Comparison of ENCODE assay signal across 31 mouse cellular contexts in genomic region chr3:135987171-135987570, GRCm38 (mm10).
"Had no signal": no experiment of that assay in that cellular context is flagged by ENCODE, and none has a peak within 500 bp of the region (broad histone marks: within the 10 kb centered on the region; RNA-seq: fewer than 3 reads in every experiment).

No protein-coding gene starts in this region.

- H3K27me3 ChIP-seq: limb, embryonic 12.5 days; limb, embryonic 15.5 days; liver, embryonic 12.5 days; liver, embryonic 13.5 days; liver, embryonic 15.5 days; lung, embryonic 15.5 days; megakaryocyte, embryonic 14.5 days; midbrain, embryonic 12.5 days; midbrain, embryonic 13.5 days; midbrain, embryonic 15.5 days; neural tube, embryonic 12.5 days had no signal

- H3K36me3 ChIP-seq: limb, embryonic 12.5 days; limb, embryonic 15.5 days; liver, embryonic 12.5 days; liver, embryonic 13.5 days; liver, embryonic 15.5 days; lung, embryonic 15.5 days; midbrain, embryonic 10.5 days; midbrain, embryonic 12.5 days; midbrain, embryonic 13.5 days; midbrain, embryonic 15.5 days; neural tube, embryonic 12.5 days had no signal

- H3K9ac ChIP-seq: limb, embryonic 12.5 days; limb, embryonic 15.5 days; liver, embryonic 12.5 days; liver, embryonic 13.5 days; liver, embryonic 14.5 days; liver, embryonic 15.5 days; liver, postnatal 0 days; lung, embryonic 14.5 days; lung, embryonic 15.5 days; midbrain, embryonic 12.5 days; midbrain, embryonic 13.5 days; midbrain, embryonic 15.5 days; neural tube, embryonic 12.5 days had no signal

- DNase-seq: left cerebral cortex, postnatal 4 days; liver; liver, embryonic 13.5 days; liver, postnatal 0 days; lung, adult 18-20 months; lung, adult 2 months; lung, embryonic 14.5 days; lung, postnatal 10 days; lung, postnatal 14 days; lung, postnatal 36 days; lung, postnatal 4 days; midbrain, embryonic 14.5 days had no signal

- H3K9me3 ChIP-seq: limb, embryonic 12.5 days; limb, embryonic 15.5 days; liver, embryonic 12.5 days; liver, embryonic 13.5 days; liver, embryonic 15.5 days; lung, embryonic 15.5 days; megakaryocyte, embryonic 14.5 days; midbrain, embryonic 10.5 days; midbrain, embryonic 12.5 days; midbrain, embryonic 13.5 days; midbrain, embryonic 15.5 days; neural tube, embryonic 12.5 days had no signal

- H3K4me3 ChIP-seq: left cerebral cortex, adult 2 months; limb, embryonic 12.5 days; limb, embryonic 15.5 days; liver, embryonic 12.5 days; liver, embryonic 13.5 days; liver, embryonic 15.5 days; lung, embryonic 15.5 days; midbrain, embryonic 10.5 days; midbrain, embryonic 12.5 days; midbrain, embryonic 13.5 days; midbrain, embryonic 15.5 days; myocyte; neural tube, embryonic 12.5 days had no signal

- H3K27ac ChIP-seq: left cerebral cortex, adult 2 months; limb, embryonic 12.5 days; limb, embryonic 15.5 days; liver, embryonic 12.5 days; liver, embryonic 13.5 days; liver, embryonic 14.5 days; liver, embryonic 15.5 days; lung, embryonic 15.5 days; macrophage; midbrain, embryonic 10.5 days; midbrain, embryonic 12.5 days; midbrain, embryonic 13.5 days; midbrain, embryonic 15.5 days; neural tube, embryonic 12.5 days had no signal

- H3K4me2 ChIP-seq: limb, embryonic 12.5 days; limb, embryonic 15.5 days; liver, embryonic 11.5 days; liver, embryonic 12.5 days; liver, embryonic 13.5 days; liver, embryonic 15.5 days; lung, embryonic 14.5 days; lung, embryonic 15.5 days; midbrain, embryonic 11.5 days; midbrain, embryonic 12.5 days; midbrain, embryonic 13.5 days; midbrain, embryonic 15.5 days; neural tube, embryonic 12.5 days had no signal

- ATAC-seq: liver, embryonic 12.5 days; liver, postnatal 0 days; lung, postnatal 0 days; midbrain, embryonic 13.5 days; midbrain, embryonic 15.5 days; midbrain, embryonic 16.5 days had no signal

- H3K4me1 ChIP-seq: liver, embryonic 12.5 days; liver, embryonic 13.5 days; liver, embryonic 15.5 days; lung, embryonic 15.5 days; midbrain, embryonic 12.5 days; midbrain, embryonic 13.5 days; neural tube, embryonic 12.5 days had no signal
